Mouse (Mus musculus) adrenal gland, adult 18-20 months (tissue): ENCODE measurements around the gene D630023F18Rik. TPM values are rescaled to one million over a fixed set of nuclear protein-coding genes. Genes with fewer than 3 reads are reported as not detected.

Experiments used
- DNase-seq, 2 experiments: peaks; one replicate each; pipeline ENCODE4 v3.0.0; 2021 to 2022; ENCODE audit warnings: low spot score in 2 of 2
- long read RNA-seq, 2 experiments: library from polyadenylated mRNA; stranded (forward); transcript quantifications; one replicate each; pipeline ENCODE4 v2.0.0; 2021
- total RNA-seq, 2 experiments: library from RNA; stranded (reverse); gene quantifications; 1 replicate in 1 of 2; 2 replicates in 1 of 2; pipeline ENCODE4 v1.2.3; 2021

The D630023F18Rik gene
- under 1 TPM; 0.33 to 0.86 TPM for total RNA-seq
- long read RNA-seq, experiment 1, partial matches to known transcripts: 0 of 1 reads
- long read RNA-seq, experiment 1, other reads (novel, unspliced or antisense): 1 of 1 reads
- long read RNA-seq, experiment 2, partial matches to known transcripts: 0 of 1 reads
- long read RNA-seq, experiment 2, other reads (novel, unspliced or antisense): 1 of 1 reads

DNA sequence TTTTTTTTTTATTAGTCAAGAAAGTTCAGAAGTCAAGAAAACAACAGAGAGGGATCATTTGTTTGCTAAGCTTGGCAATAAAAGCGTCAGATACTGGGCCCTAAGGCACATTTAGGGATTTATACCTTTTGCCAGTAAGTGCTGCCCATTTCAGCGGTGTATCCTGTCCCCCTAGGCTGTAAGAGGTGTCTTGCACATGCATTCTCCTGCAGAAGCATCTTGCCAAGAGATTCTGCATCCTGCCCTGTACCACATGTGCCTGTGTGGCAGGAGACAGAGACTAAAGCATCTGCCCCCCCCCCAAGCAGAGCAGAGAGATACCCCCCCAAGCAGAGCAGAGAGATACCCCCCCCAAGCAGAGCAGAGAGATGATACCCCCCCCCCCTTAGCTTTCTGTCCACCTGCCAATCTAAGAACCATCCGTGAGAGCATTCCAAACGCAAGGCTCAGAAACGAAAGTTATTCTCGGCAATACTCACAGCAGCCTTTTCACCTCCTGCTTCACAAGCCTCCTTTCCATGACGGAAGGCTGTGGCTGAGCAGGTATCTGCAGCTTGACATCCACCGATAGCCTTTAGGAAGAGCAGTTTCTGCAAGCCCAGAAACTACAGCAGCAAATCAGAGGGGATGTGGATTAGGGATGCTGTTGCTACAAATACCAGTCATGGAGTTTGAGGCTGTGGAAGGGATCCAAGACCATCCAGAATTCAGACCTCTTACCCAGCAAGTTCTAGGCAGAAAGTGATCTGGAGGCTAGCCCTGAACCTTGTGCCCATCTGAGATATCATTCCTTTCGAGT, at the start of gene D630023F18Rik:
D630023F18Rik (minus strand) TSS at position 641 of the 799 bp plus-strand sequence.
- no peak for DNase-seq

DNA sequence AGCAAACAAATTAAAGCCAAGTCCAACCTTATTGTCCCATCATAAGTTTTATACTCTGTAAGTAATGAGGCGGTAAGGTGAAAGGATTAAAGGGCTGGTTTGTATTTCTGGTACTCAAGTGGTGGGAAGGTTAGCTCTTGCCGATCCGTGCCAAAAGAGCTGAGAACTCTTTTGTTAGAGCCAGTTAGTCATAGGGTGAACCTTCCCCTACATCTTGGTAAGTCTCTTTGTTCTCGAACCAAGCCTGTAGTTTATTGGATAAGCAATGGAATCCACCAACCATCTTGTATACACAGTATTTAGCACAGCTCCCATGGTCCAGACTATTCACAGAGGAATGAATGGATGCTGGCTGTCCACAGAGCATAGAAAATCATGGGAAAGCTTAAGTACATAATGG, 48.6 kb upstream of the D630023F18Rik start:
- no peak for DNase-seq

DNA sequence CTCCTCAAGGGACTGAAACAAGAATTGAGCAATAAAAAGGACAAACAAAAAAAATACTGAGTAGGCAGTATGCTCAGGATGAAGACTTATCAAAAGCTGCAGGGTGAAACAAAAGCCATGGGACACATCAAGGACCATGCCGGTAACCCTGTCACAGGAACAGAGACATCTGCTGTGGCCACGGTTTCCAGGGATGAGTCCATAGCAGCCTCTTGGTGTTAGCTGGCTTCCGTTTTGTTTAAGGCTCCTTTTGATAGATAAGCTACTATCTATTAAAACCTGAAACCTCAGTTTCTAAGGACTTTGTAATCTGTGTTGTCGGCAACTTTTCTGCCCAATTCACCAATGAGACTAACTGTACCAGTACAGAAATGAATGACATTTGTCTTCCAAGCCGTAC, 46.9 kb upstream of the D630023F18Rik start:
- DNase-seq: no peak

DNA sequence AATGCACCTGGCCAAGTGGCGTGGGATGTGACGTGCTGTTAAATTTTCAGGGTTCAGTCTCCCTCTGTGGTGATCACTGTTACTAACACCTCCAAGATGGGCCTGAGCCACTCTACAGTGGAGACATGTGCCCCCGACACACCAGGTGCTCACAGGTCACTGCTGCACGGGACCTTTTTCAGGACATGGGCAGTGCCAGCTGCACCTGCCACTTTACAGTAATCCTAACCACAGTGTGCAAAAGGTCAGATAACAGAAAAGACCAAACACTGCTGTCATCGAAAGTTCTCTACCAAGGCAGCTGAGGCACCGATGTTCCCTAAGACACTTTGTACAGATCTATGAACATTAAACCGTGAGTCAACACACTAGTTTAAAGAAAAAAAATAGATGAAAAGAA, 46.5 kb upstream of the D630023F18Rik start:
- DNase-seq: no peak

DNA sequence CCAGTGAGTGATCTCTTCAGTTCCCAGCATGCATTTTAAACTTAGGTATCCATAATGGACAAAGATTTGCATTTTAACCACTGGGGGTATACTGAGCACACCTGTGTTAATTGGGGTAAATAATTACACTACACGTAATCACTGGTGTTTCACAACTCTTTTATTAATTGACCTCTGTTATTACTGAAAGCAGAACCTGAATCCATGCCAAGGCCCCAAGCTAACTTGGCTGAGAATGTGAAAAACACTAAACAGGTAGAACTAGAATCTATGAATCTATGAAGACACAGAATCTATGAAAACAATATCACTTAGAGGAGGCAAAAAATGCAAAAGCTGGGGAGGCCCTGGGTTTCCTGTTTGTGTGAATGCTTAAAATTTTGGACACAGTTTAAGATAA, 44.5 kb upstream of the D630023F18Rik start:
- no peak for DNase-seq

DNA sequence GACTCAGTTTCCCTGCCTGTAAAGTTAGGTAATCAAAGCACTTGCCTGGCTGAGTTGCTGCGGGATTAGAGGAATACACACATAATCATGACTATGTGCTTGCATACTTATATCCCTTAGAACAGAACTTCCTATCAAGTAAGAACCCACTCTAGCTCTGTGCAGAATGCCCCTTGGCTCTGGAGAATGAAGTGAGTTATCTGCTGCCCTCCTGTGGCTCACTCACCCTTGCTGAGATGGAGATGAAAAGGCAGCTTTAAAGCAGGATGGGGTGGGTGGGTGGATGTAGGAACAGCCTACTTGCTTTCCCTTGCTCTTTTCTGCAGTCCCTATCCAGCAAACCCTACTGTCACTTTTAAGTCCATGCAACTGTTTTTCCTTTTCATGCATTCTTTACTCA, 39.2 kb upstream of the D630023F18Rik start:
- DNase-seq: no peak

DNA sequence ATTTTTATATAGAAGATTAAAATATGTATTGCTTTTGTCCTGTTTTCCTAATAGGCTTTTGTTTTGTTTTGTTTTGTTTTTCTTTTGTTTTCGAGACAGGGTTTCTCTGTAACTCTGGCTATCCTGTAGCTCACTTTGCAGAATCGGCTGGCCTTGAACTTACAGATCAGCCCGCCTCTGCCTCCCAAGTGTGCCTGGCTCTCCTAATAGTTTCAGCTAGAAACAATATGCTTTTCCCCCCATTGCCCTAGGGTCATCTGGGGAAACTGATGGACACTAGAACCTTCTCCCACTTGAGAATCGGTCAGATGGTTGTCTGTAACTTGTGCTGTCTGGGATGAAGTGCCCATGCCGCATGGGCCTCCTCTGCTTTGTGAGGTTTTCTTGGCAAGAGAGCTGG, 33.1 kb upstream of the D630023F18Rik start:
- no peak for DNase-seq

DNA sequence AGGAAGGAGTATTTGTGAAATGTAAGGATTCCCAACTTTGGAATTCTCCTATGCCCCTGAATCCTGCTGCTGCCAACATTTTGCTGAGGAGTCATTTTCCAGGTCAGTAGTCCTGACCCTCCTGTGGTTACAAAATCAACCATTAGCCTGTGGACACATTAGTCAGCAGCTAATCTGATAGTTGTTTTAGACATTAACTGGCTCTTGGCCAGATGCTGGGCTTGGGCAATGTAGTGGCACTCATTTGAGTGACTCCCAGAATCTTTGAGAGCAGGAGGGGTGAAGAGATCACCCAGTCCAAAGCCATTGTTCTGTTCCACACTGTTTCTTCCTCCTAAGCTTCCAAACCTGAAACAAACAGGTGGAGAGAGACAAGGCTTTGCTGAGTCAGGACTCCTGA, 31.8 kb upstream of the D630023F18Rik start:
- peak; percentile 41 to 50 for DNase-seq

DNA sequence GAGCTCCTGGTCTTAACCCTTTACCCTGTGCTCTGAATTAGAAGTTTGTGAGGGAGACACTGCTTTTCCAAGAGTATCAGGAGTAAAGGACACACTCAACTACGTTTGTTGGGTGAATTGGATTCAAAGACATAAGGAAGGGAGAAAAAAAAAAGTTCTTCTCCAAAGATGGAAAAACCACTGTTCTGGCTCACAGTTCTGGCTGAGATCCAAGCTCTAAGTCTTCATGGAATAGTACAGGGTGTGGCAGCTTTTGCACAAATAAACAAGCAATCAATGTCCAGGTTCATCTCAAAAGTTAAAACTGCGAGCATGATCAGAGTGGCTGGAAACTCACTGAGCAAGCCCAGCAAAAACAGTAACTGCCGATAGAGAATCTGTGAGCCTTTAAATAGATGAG, 25.0 kb upstream of the D630023F18Rik start:
- no peak for DNase-seq

DNA sequence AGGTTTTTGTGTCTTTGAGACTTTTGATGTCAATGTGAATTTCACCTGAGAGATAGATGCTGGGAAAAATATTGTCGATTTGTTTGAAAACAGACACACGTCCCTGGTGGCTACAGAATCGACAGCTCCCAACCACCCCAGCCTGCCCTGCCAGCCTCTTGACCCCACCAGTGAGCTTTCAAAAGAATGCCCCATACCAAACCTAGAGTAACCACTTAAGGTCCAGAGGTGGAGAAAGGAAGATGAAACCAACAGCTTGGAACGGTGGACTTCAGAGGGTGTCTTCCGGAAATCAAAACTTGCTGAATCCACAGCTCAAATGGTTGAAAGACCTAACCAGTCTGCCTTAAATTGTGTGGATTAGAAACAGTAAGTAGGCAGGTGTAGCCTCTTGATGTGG, 24.3 kb upstream of the D630023F18Rik start:
- no peak for DNase-seq

DNA sequence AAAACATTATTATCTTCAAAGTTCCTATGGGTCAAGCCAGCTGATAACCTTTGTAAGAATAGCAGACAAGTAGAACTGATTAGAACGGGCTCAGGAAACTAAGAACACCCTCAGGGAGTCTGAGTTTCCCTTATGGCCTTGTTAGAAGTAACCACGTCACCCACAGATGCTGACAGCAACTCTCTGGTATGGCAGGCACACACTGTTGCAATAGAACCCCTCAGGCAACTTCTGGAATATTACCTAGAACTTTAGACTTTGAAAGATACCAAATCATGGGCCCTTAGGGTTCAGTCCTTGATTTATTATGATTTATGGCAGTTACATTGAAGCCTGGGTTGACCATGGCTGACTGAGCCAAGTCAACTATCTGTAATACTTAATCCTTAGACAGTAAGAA, 23.6 kb upstream of the D630023F18Rik start:
- no peak for DNase-seq

DNA sequence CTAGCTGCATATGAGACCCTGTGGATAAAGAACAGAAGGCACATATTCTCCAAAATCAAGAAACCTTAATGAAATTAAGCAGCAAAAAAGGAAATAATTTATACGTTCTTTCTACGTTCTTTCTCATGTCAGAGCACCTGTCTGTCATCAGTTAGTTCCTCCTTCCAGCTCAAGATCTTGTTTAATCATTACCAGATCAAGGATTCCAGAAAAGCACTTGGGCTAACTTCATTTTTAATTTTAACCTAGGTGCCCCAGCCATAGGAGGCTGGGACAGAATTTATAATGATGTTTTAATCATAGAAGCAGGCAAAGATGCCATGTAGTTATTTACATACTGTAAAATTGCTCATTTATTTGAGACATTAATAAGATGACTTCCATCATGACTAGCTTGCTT, 21.8 kb upstream of the D630023F18Rik start:
- no peak for DNase-seq

DNA sequence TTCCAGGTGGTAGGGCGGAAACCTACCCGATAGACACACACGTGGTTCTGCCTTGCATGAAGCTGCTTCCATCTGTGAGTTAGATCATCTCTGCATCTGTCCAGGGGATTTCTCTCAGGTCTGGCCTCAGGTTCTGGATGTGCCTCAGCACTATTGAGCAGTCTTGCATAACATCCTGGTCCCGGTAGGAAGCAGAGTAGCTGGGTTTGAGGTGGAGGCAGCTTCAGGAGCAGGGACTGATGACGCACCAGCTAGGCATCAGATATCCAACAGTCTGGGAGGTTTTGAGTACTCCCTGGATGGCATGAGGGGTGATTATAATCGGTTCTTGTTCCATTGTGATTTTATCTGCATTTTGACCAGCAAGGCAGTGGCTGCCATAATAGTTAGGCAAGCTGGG, 14.5 kb upstream of the D630023F18Rik start:
- no peak for DNase-seq

DNA sequence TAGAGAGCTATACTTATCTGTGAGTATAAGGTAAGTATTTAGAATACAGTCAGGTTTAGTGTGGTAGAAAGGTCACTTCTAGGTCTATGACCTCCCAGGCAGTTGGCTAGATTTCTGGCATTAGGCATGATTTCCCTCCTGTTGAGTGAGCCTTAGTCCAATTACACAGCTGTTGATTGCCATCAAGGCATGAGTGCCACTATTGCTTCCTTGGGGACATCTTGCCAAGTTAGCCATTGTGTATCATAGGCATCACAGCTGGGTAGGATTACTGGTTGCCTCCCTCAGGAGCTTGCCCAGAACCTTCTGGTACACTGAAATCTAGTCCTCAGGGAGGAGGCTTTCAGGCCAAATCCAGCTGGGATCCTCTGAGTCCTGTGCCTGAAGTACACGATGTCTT, 9.8 kb upstream of the D630023F18Rik start:
- no peak for DNase-seq

DNA sequence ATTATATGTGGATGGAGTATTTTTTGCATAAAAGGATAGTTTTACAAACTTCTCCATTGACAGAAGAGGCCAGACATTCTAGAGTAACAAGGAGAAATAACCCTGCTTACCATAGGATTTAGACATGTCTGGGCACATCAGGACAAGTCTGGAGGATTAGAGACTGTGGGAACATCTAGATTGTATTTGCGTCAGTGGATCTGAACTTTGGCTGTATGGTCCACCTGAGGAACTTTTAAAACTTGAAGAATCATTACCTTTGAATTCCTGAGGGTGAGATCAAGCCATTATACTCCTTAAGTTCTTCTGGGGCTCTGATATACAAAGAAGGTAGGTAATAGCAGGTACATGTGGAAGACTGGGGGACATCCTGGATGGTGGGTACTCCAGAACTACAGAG, 8.7 kb upstream of the D630023F18Rik start:
- no peak for DNase-seq

DNA sequence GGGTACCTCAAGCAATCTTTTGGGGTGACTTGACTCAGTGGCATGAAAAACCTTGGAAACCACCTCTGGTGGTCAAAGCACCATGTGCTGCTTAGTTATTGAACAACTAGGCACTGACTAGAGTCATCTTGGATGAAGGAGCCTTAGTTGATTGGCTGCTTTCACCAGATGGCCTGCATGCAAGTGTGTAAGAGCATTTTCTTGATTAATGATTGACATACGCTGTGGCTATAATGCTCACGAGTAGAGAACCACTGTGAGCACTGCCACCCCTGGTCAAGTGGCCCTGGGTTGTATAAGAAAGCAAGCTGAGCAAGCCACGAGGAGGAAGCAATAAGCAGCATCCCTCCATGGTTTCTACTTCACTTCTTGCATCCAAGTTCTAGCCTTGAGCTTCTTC, 7.2 kb upstream of the D630023F18Rik start:
- no peak for DNase-seq

DNA sequence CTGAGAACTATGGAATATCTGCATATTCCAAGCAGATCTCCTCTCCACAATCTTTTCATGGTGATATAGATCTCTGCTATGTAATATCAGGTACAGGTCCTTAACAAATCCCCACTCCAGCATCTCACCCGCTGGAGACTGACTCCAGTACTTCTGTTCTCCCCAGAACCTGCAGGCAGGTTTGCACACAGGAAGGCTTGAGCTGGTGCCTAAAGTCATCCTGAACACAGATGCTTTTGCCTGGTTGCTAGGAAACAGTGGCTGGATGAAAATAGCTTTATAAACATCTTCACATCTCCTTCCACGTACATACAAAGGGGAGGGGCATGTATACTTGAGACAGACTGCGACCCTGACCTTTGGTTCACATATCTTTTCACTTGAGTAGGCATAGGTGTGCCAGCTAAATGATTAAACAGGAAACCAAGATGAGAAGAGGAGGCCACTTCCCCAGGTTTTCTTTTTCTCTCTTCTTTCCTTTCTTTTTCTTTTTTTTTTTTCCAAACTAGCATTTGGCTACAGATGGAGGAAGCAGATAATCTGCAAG, 6.7 kb upstream of the D630023F18Rik start:
- DNase-seq: no peak

DNA sequence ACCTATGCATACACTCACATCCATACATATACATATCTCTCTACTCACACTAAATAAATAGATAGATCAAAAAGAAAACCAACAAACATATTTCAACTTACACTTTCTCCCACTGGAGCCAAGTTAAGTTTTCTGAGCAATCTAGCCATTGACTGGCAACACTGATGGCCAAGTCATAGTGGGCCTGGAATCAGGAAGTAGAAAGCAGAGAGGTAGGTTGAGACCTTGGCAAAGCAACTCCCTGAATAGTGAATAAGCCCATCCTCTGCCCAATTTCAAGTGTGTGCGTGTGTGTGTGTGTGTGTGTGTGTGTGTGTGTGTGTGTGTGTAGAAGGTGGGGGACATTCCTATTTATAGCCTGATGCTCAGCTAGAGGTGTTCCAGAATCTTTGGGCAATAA, 3.6 kb downstream of the D630023F18Rik start, which contains the start of gene Gm28845:
Gm28845 (minus strand) TSS at position 121 of the 400 bp plus-strand sequence.
- DNase-seq: no peak

DNA sequence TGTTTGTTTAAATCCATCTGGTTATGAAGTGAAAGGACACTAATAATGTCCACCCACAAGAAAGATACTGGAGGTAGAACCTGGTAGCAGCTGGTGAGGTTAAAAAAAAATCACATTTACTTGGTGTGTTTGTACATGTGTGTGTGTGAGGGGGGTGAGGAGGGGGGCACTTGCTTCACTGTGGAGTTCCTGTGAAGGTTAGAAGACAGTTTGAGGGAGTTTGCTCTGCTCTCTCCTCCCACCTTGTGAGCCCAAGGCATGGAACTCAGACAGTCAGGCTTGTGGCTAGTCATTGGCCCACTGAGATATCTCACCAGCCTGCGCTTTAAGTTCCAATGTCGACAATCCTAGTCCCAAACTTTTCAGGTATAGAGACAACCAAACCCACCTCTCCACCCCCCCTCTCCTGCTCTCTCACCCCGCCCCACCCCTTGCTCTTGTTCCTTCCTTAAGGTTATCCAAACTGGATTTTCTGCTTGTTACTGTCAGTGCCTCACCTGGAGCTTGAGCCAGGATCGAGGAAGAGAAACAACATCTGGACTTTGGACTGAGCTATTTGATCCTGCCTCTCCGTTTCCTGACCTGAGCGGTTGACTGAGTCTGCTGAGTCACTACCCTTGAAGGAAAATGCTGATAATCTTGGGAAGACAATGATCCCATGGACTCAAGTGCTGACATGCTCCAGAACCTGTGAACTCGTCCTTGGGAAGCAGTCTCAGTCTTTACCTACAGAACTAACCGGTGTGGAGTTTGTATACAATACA, 4.7 kb downstream of the D630023F18Rik start:
- no peak for DNase-seq

DNA sequence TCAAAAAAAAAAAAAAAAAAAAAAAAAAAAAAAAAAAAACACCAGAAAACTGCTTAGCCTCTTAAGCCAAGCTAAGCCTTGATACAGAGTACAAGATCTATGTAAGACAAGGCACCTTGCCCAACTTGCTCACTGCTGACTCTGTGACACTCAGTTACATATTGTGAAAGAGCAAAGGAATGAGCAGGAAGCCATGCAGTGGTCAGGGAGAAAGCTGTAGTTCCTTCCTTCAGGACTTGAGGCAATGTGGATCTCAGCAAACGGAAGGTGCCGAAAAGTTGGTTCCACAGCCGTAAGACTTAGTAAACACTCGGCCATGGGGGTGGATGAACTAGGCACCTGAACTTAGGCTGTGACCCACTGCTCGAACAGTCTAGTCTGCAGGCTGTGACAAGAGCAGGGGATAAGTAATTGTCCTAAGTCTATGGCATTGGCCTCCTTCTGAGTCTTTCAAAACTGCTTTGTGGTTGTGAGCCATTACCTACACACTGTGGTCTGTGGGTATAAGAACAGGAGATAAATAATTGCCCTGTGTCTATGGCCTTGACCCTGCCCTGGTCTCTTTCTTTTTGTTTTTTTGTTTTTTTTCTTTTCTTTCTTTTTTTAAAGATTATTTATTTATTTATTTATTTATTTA, 9.4 kb downstream of the D630023F18Rik start:
- no peak for DNase-seq

DNA sequence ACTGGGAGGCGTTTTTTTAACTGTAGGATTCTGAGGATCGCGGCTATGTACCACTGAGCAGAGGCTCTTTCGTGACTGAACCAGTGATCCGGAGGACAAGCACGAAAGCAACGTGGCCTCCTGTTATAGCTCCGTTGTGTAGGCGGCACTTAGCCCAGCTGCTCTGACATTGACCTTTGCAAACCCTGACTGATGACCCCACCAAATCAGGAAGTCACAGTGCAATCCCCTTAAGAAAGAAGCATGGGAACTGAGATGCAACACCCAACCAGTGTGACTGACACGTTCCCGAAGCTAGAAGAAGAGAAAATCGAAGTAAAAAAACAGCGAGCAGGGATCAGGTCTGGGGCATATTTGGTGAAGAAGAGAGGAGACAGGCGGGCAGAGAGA, 10.2 kb downstream of the D630023F18Rik start:
- DNase-seq: peak in 1 of 2 experiments; percentile 35
